Mouse (Mus musculus): Measurements from ENCODE around the gene Hirip3. TPM values are rescaled to one million over a fixed set of nuclear protein-coding genes. Genes with fewer than 3 reads are reported as not detected.

Gene Hirip3
- polyA plus RNA-seq, 1 experiment from 2014 or later: 29.1 TPM

DNA sequence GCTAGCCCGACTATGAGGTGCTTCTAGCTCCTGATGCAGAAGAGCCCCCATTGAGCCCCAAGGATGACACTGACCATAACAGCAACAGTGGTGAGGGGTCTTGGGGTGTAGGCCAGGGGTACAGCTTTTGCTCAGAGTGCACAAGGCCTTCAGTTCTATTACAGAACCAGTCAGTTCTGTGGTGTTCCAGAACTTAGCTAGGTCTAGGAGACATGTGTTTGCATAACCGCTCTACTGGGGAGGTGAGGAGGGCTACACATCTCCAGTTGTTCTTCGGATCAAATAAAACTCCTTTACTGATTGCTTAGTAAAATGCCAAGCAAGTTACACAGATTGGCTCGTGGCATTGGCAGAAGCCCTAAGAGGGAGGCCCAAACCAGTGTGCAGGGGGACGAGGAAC lies 30.2 kb upstream of the Hirip3 start, which contains the start of gene 4930451I11Rik:
Gene 4930451I11Rik, minus strand, starts transcription at position 101 of the 400 bp plus-strand sequence.
- 62% methylated on average over 5 of the region's 5 CpGs for WGBS
- Histone ChIP-seq H3K27ac (no peak within 1 kb of the TSS), H3K4me3 (peak within 1 kb of the TSS; percentile 13; the same call in 1 of the 2 replicates), H3K36me3 (peaks cover 7% of the 10 kb centered on the region; the same call in 1 of the 2 replicates), H3K27me3 (replicated peaks) (0 out of 2 replicates have a peak, but pooled peaks cover 7% of the 10 kb centered on the region), H3K4me2 (replicated peaks) (peak within 1 kb of the TSS; percentile 60), H3K4me1 (peaks cover 17% of the 10 kb centered on the region), H3K9ac (no peak within 1 kb of the TSS), H3K9me3 (no peaks in the 10 kb centered on the region)
- no peak for ATAC-seq (ENCODE audit: low FRiP score, low read depth)

DNA sequence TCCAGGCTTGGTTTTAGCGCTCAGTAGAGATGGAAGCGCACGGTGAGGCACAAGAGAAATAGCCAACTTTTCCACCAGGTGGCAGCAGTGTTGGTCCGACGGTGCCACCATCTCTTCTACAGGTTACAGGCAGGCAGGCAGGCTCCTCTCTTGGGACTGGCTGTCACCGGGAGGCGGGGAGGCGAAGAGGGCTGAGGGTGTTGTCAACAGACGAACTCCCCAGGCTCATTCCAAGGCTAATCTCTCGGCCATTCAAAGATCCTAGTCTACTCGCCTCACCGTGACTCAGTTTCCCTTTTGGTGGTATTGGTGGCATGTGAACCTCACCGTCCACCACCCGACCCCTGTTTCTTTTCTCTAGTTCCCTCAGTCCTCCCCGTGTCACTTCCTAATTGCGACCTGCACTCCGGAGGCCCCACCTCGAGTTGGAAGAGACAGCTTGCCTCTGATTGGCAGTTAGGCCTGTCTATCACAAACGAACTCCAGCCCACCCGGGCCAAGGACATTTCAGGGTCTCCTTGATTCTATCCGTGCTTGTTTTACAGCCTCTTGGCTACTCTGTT lies 29.7 kb upstream of the Hirip3 start:
- Histone ChIP-seq H3K4me3 (peak overlapping the region; percentile 13; the same call in 1 of the 2 replicates), H3K9me3 (no peaks in the 10 kb centered on the region), H3K36me3 (peaks cover 7% of the 10 kb centered on the region; the same call in 1 of the 2 replicates), H3K9ac (no peak overlapping the region), H3K27ac (no peak overlapping the region), H3K4me1 (peaks cover 12% of the 10 kb centered on the region), H3K4me2 (replicated peaks) (peak overlapping the region; percentile 60), H3K27me3 (replicated peaks) (0 out of 2 replicates have a peak, but pooled peaks cover 7% of the 10 kb centered on the region)
- under 1% methylated on average over 21 of the region's 21 CpGs for WGBS
- ATAC-seq (ENCODE audit: low FRiP score, low read depth): peak; percentile 76

DNA sequence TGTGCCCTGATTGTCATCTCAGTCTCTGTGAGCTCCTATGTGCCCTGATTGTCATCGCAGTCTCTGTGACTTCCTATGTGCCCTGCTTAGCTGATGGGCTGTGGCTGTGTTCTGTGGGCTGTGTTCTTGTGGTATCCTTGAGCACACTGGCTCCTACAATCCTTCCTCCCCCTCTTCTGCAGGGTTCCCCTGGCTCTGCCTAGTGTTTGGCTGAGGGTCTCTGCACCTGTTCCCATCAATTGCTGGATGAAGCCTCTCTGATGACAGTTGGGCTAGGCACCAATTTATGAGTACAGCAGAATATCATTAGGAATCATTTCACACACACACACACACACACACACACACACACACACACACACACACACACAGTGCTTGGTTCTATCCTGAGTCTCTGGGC lies 28.5 kb upstream of the Hirip3 start:
- Histone ChIP-seq H3K27ac (no peak overlapping the region), H3K36me3 (peaks cover 7% of the 10 kb centered on the region; the same call in 1 of the 2 replicates), H3K9me3 (no peaks in the 10 kb centered on the region), H3K4me1 (peaks cover 12% of the 10 kb centered on the region), H3K27me3 (replicated peaks) (0 out of 2 replicates have a peak, but pooled peaks cover 7% of the 10 kb centered on the region), H3K4me2 (replicated peaks) (no peak overlapping the region), H3K4me3 (no peak overlapping the region), H3K9ac (no peak overlapping the region)
- no peak for ATAC-seq (ENCODE audit: low FRiP score, low read depth)
- 96% methylated on average over 1 of the region's 1 CpGs for WGBS

DNA sequence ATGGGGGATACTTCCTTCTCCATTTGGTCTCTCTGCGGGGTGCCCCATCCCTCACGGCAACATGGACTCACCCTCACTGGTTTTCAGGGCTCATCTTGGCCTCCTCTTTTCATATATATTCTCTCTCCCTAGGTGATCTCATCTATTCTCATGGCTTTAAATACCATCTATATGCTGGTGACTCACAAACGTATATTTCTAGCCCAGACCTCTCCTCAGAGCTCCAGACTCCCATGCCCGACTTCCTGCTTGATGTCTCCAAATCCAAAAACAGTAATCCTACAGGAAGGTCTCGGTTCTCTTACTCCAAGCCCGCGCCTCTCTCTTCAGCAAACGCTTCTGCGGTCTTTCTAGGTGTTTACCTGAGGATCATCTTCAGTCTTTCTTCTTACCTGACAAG lies 18.5 kb upstream of the Hirip3 start:
- Histone ChIP-seq H3K4me2 (replicated peaks) (no peak overlapping the region), H3K27ac (no peak overlapping the region), H3K27me3 (replicated peaks) (peaks cover 17% of the 10 kb centered on the region), H3K4me1 (peaks cover 14% of the 10 kb centered on the region), H3K9me3 (no peaks in the 10 kb centered on the region), H3K4me3 (no peak overlapping the region), H3K9ac (no peak overlapping the region), H3K36me3 (no peaks in the 10 kb centered on the region)
- ATAC-seq (ENCODE audit: low FRiP score, low read depth): no peak
- 84% methylated on average over 9 of the region's 9 CpGs for WGBS

DNA sequence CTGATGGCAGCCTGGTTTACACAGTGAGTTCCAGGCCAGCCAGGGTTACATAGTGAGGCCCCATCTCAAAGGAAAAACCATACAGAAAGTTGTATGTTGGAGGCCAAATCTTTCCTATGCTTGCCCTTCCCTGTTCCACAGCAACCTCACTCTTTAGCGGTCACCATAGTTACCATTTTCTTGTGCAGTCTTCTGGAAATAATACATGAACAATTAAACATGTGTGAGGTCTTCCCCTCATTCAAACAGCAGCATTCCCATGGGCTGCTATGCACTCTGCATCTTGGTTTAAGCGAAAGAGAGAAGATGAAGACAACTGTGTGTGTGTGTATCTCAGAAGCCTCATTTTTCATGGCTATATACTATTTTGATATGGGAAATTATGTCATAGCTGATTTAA lies 16.3 kb upstream of the Hirip3 start:
- Histone ChIP-seq H3K27ac (no peak overlapping the region), H3K4me3 (no peak overlapping the region), H3K27me3 (replicated peaks) (peaks cover 38% of the 10 kb centered on the region), H3K4me1 (peaks cover 21% of the 10 kb centered on the region), H3K4me2 (replicated peaks) (no peak overlapping the region), H3K9ac (no peak overlapping the region), H3K9me3 (no peaks in the 10 kb centered on the region), H3K36me3 (no peaks in the 10 kb centered on the region)
- WGBS: 44% methylated on average over 2 of the region's 2 CpGs
- ATAC-seq (ENCODE audit: low FRiP score, low read depth): no peak

DNA sequence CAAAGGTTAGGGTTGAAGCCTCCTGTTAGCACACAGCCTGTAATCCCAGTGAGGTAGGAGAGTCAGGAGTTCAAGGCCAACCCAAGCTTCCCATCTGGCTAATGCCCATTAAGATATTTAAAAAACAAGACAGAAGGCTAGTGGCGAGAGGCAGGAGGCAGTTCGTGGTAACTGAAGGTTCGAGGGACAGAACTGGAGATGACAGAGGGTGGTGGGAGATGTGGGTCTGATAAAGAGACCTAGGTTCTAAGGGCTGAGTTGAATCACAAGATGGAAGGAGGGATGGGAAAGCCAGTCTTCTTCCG lies 14.7 kb upstream of the Hirip3 start, which contains the start of gene Doc2a:
Gene Doc2a, plus strand, starts transcription at position 301 of the 305 bp plus-strand sequence.
- H3K27ac ChIP-seq: no peak within 1 kb of the TSS
- 26% methylated on average over 4 of the region's 4 CpGs for WGBS

DNA sequence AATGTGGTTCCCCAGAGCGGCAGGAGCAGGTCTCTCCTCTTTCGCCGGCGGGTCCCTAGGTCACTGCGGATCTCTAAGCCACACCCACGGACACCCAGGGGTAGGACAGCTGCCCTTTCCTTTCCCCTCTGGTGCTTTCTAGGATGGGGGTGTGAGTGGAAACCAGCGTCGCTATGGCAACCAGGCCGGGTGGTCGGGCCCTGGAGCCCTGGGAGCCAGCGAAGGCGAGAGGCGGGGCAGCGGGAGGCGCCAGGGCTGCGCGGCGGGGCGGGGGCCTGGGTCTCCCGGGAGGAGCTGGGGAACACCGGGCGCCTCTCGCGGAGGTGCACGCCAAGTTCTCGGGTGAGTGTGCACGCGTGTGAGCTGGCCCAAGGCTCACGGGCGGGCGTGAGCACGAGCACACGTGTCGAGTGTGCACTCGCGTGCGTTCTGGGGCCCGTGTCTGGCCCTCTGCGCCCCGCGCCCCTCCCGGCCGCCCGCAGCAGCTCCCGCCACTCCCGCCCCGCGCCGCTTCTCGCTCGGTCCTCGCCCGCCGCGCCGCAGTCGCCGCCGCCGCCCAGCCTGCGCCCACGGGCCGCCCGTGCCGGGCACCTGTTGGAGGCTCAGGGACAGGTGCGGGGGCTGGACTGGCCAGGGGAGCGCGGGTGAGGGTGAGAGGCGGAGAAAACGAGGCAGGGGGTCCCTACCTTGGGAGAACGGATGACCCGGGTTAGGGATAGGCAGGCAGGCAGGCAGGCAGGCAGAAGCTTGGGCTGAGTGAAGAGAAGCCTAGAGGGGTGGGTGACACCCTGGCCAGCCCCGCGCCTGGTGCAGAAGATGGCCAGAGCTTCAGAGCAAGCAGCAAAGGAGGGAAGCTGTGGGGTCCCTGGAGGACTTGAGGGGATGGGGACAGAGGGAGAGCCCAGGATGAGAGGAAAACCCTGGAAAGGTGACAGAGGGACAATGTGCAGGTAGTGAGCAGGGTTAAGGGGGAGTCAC lies 14.1 kb upstream of the Hirip3 start:
- Histone ChIP-seq H3K27me3 (replicated peaks) (peaks cover 40% of the 10 kb centered on the region), H3K4me2 (replicated peaks) (peak overlapping the region; percentile 99), H3K27ac (no peak overlapping the region), H3K36me3 (peaks cover 17% of the 10 kb centered on the region), H3K9me3 (no peaks in the 10 kb centered on the region), H3K9ac (peak overlapping the region; percentile 75), H3K4me1 (peaks cover 21% of the 10 kb centered on the region), H3K4me3 (peak overlapping the region; percentile 54)
- 1% methylated on average over 72 of the region's 74 CpGs for WGBS
- peak; percentile 51 for ATAC-seq (ENCODE audit: low FRiP score, low read depth)

More for the DNA sequence above, 14.7 kb upstream of the Hirip3 start, which contains the start of gene Doc2a:
- H3K9me3 ChIP-seq: no peaks in the 10 kb centered on the region
- H3K4me3 ChIP-seq: peak within 1 kb of the TSS; percentile 54
- no peak for ATAC-seq (ENCODE audit: low FRiP score, low read depth)
- peaks cover 21% of the 10 kb centered on the region for H3K4me1 ChIP-seq
- H3K36me3 ChIP-seq: peaks cover 10% of the 10 kb centered on the region
- peak within 1 kb of the TSS; percentile 99 for H3K4me2 ChIP-seq (replicated peaks)
- H3K9ac ChIP-seq: peak within 1 kb of the TSS; percentile 75
- peaks cover 40% of the 10 kb centered on the region for H3K27me3 ChIP-seq (replicated peaks)

DNA sequence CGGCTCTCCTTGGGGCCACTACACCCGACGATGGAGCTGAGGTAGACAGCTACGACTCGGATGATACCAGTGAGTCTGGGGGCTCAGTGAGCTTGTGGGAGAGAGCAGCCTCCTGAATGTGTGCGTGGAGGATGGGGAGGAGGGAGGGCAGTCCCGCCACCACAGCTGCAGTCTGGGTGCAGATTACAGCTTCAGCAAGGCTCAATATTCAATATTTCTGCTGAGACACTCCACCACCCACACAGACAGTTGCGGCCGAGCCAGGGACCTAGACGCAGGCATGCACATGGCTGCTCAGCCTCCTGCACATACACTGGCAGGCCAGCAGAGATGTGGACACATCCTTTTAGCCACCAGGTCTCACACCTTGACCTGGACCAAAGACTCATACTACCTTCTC lies 13.0 kb upstream of the Hirip3 start:
- Histone ChIP-seq H3K27ac (no peak overlapping the region), H3K4me2 (replicated peaks) (peak overlapping the region; percentile 99), H3K27me3 (replicated peaks) (peaks cover 37% of the 10 kb centered on the region), H3K4me1 (peaks cover 21% of the 10 kb centered on the region), H3K9me3 (no peaks in the 10 kb centered on the region), H3K4me3 (peak overlapping the region; percentile 54), H3K9ac (peak overlapping the region; percentile 75), H3K36me3 (peaks cover 28% of the 10 kb centered on the region)
- ATAC-seq (ENCODE audit: low FRiP score, low read depth): no peak
- WGBS: 22% methylated on average over 10 of the region's 10 CpGs

DNA sequence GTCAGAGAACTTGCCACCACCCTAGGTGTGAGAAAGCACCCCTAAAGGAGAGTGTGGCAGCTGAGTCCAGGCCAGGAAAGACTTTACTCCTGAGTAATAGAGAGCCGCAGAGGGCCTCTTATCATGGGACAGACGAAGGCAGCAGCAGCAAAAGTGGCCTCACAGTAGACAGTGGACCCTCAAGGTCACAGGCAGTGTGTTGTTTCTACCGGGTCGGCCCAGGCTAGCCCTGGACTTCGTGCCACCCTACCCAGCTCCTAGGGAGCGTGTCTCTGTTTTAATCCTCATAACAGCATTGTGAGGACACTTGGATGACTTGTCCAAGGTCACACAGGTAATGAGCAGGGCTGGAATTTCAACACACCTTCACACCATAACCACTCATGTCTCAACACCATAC lies 11.6 kb upstream of the Hirip3 start:
- 92% methylated on average over 6 of the region's 6 CpGs for WGBS
- ATAC-seq (ENCODE audit: low FRiP score, low read depth): no peak
- Histone ChIP-seq H3K4me3 (no peak overlapping the region), H3K4me1 (peaks cover 21% of the 10 kb centered on the region), H3K27ac (no peak overlapping the region), H3K4me2 (replicated peaks) (no peak overlapping the region), H3K27me3 (replicated peaks) (peaks cover 37% of the 10 kb centered on the region), H3K36me3 (peaks cover 41% of the 10 kb centered on the region), H3K9me3 (no peaks in the 10 kb centered on the region), H3K9ac (no peak overlapping the region)

DNA sequence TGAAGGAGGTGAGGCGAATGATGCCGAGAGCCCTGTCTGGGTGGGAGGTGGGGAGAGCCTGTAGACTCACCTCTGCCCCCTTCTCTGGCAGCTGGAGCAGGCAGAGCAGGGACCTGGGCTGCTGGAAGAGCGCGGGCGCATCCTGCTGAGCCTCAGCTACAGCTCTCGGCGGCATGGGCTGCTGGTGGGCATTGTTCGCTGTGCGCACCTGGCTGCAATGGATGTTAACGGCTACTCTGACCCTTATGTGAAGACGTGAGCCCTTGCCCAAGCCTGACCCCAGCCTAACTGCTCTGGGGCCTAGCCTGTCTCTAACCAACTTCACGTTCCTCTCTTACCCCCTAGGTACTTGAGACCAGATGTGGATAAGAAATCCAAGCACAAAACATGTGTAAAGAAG lies 10.6 kb upstream of the Hirip3 start:
- Histone ChIP-seq H3K4me2 (replicated peaks) (no peak overlapping the region), H3K27ac (no peak overlapping the region), H3K27me3 (replicated peaks) (peaks cover 37% of the 10 kb centered on the region), H3K9ac (no peak overlapping the region), H3K4me3 (no peak overlapping the region), H3K36me3 (peaks cover 51% of the 10 kb centered on the region), H3K4me1 (peaks cover 21% of the 10 kb centered on the region), H3K9me3 (no peaks in the 10 kb centered on the region)
- ATAC-seq (ENCODE audit: low FRiP score, low read depth): no peak
- 46% methylated on average over 12 of the region's 12 CpGs for WGBS

DNA sequence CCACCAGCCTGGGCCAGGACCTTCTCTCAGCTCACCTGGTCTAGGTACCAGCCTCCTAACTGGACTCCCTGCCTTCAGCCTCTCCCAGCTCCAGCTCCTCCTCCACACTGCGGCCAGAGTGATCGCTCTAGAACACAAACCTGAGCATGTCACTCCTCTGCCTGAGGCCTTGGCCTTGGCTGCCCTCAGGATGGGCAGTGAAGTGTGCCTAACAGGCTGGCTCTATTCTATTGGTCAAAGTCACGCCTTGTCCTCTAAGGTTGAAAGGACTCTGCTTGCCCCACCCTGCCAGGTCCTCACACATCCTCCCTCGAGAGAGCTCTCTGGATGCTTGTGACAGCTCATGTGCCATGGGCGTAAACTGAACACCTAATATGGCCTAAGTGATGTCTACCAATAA lies 8.3 kb upstream of the Hirip3 start:
- Histone ChIP-seq H3K9ac (no peak overlapping the region), H3K27me3 (replicated peaks) (peaks cover 22% of the 10 kb centered on the region), H3K4me1 (peaks cover 5% of the 10 kb centered on the region), H3K4me3 (no peak overlapping the region), H3K4me2 (replicated peaks) (no peak overlapping the region), H3K27ac (no peak overlapping the region), H3K9me3 (no peaks in the 10 kb centered on the region), H3K36me3 (peaks cover 73% of the 10 kb centered on the region)
- WGBS: 86% methylated on average over 5 of the region's 5 CpGs
- ATAC-seq (ENCODE audit: low FRiP score, low read depth): no peak

DNA sequence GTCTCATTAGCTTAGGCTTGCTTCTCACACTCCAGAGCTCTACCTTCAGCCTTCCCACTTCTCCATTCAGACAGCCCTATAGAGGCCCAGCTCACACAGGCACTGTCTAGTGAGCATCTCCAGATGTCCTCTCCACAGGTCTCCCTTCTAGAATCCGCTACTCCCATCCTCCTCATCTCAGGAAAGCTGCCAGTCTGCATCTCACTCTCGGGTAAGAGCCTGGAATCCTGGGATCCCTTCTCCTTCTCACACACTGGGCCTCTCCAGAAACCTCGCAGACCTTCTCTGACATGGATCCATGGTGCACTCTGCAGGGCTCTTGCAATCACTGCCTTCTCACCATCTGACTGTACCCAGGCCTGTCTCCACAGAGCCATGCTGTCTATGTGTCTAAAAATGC lies 6.1 kb upstream of the Hirip3 start:
- H3K27ac ChIP-seq: no peak overlapping the region
- no peaks in the 10 kb centered on the region for H3K9me3 ChIP-seq
- peaks cover 1% of the 10 kb centered on the region for H3K27me3 ChIP-seq (replicated peaks)
- no peaks in the 10 kb centered on the region for H3K4me1 ChIP-seq
- 87% methylated on average over 3 of the region's 3 CpGs for WGBS
- no peak overlapping the region for H3K9ac ChIP-seq
- no peak overlapping the region for H3K4me3 ChIP-seq
- H3K4me2 ChIP-seq (replicated peaks): no peak overlapping the region
- peaks cover 87% of the 10 kb centered on the region for H3K36me3 ChIP-seq
- ATAC-seq (ENCODE audit: low FRiP score, low read depth): no peak

Measured in neural tube, embryonic 12.5 days (tissue).